Mouse (Mus musculus): ENCODE data around the gene B3gnt8. TPM values are rescaled to one million over a fixed set of nuclear protein-coding genes. Genes with fewer than 3 reads are reported as not detected.
"Not testable (repeated sequence)": the region's sequence is repeated elsewhere in the genome, so short reads cannot be mapped to it uniquely, and the experiment has no call there.

The B3gnt8 gene
- 54.8 and 71.5 TPM in 2 replicates for polyA plus RNA-seq (2012; rRNA removed)

DNA sequence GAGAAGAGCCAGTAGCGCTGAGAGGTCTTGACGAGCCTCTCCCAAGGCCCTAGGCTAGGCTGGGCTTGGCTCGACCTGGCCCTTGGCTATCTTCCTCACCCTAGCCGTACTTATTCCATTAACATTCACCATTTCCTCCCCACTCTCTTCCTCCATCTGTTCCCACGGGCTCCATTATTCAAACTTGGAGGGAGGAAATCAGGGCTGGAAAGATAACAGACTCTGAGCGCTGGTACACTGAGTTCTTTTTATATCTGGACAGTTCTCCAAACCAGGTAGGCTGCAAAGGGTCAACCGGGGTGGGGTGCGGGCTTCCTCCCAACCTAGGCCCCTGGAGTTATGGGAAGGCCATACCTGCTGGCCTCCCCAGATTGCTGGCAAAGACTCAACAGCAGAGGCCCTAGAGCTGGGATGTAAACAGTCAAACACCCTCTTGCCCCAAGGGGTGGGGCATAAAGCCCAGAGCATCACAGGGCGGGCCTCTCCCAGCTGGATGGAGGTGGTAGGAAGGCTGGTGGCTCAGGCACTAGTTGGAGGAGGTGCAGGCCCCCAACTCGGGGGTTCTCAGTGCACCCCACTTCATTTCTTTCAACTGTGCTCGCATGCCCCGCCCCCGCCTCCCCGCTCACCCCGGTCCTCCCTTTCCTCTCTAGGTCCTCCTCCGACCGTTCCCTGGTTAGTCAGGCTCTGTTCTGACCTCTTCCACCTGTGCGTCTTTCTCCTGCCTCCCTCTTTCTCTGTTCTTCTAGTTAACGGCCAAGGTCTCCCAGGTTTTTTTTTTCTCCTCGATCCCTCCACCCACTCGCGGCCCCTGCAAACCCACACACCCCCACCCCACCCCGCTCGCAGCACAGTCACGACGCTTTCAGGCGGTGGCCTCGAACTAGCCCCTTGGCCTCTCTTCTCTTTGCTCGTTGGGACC, at the start of gene B3gnt8:
B3gnt8 (plus strand) TSS at position 146 of the 922 bp plus-strand sequence.
- peak in 1 of 2 experiments; percentile 56 for DNase-seq (ENCODE audit: low read depth in 1 of 2, low spot score in 2 of 2)
- Histone ChIP-seq H3K27me3 (ENCODE audit: control insufficient read depth, insufficient read depth, low read length) (no peaks in the 10 kb centered on the region), H3K4me1 (ENCODE audit: control insufficient read depth, insufficient read depth, insufficient read length) (peaks cover 21% of the 10 kb centered on the region), H3K27ac (ENCODE audit: insufficient read depth, low read length) (peak within 1 kb of the TSS; percentile 79), H3K4me3 (ENCODE audit: extremely low read depth, insufficient read depth, insufficient read length) (peak within 1 kb of the TSS; percentile 63), H3K36me3 (ENCODE audit: control insufficient read depth, insufficient read depth, low read length) (peaks cover 40% of the 10 kb centered on the region)
- no peak for TF ChIP-seq CTCF (IDR thresholded peaks at IDR 0.05; ENCODE audit: extremely low read depth, insufficient read depth, insufficient read length, insufficient replicate concordance)
- no peak for TF ChIP-seq POLR2A (IDR thresholded peaks at IDR 0.05; ENCODE audit: low read depth, low read length)
- WGBS: 21% methylated on average over 29 of the region's 29 CpGs

DNA sequence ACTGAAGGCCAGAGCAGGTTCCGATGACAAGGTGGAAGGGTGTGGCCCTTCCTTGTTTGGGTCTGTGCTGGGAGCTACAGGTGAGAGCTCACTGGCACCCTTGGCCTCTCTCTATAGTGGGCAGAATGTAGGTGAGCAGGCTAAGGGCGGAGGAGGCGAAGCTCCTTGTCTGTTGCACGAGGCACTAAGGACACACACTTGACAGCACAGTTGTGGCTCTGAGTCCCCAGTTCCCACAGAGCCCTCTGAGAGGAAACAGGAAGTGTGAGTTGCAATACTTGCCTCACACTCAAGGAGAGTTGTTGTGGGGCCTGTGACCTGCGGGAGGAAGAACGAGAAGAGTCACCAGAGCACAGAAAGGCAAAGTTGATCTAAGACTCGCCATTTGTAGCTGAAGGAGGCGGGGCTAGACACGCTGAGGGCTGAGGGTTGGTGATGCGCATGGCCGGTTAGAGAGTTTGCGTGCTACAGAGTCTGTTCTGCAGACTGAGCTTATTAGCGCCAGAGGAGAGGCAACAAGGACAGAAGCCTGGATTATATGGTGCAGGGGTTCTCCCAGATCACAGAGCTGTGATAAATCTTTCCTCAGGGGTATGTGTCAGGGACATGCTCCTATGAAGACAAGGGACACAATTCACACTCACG, 49.5 kb upstream of the B3gnt8 start:
- peak overlapping the region; percentile 96 for H3K27ac ChIP-seq (ENCODE audit: insufficient read depth, low read length)

DNA sequence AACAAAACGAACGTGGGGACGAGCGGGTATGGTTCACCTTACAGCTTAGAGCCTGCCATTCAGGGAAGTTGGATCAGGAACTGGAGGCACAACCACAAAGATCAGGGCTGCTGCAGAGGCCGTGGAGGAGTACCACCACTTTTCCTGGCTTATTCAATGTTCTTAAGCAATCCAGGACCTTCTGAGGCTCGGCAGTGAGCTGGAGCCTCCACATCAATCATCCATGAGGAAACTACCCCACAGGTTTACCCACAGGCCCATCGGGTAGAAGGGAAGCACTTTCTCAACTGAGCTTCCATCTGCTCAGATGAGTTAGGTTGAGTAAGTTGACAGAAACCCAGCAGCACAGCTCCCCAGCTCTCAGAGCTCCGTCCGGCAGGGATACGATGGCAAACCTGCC, 47.0 kb upstream of the B3gnt8 start:
- Histone ChIP-seq H3K27ac (ENCODE audit: insufficient read depth, low read length) (no peak overlapping the region), H3K4me1 (ENCODE audit: control insufficient read depth, insufficient read depth, insufficient read length) (peaks cover 24% of the 10 kb centered on the region; the same call in 1 of the 2 replicates), H3K27me3 (ENCODE audit: control insufficient read depth, insufficient read depth, low read length) (no peaks in the 10 kb centered on the region), H3K4me3 (ENCODE audit: extremely low read depth, insufficient read depth, insufficient read length) (no peak overlapping the region), H3K36me3 (ENCODE audit: control insufficient read depth, insufficient read depth, low read length) (no peaks in the 10 kb centered on the region)
- TF ChIP-seq CTCF (IDR thresholded peaks at IDR 0.05; ENCODE audit: extremely low read depth, insufficient read depth, insufficient read length, insufficient replicate concordance) (no peak), POLR2A (IDR thresholded peaks at IDR 0.05; ENCODE audit: low read depth, low read length) (no peak)
- no peak for DNase-seq (ENCODE audit: low read depth in 1 of 2, low spot score in 2 of 2)
- WGBS: 81% methylated on average over 10 of the region's 10 CpGs

More for the DNA sequence above, 49.5 kb upstream of the B3gnt8 start:
- H3K27me3 ChIP-seq (ENCODE audit: control insufficient read depth, insufficient read depth, low read length); H3K4me3 ChIP-seq (ENCODE audit: extremely low read depth, insufficient read depth, insufficient read length); H3K36me3 ChIP-seq (ENCODE audit: control insufficient read depth, insufficient read depth, low read length): not testable (repeated sequence)
- 21% methylated on average over 14 of the region's 14 CpGs for WGBS
- H3K4me1 ChIP-seq (ENCODE audit: control insufficient read depth, insufficient read depth, insufficient read length): peaks cover 24% of the 10 kb centered on the region; the same call in 1 of the 2 replicates
- DNase-seq (ENCODE audit: low read depth in 1 of 2, low spot score in 2 of 2): peak; percentile 55 to 78

DNA sequence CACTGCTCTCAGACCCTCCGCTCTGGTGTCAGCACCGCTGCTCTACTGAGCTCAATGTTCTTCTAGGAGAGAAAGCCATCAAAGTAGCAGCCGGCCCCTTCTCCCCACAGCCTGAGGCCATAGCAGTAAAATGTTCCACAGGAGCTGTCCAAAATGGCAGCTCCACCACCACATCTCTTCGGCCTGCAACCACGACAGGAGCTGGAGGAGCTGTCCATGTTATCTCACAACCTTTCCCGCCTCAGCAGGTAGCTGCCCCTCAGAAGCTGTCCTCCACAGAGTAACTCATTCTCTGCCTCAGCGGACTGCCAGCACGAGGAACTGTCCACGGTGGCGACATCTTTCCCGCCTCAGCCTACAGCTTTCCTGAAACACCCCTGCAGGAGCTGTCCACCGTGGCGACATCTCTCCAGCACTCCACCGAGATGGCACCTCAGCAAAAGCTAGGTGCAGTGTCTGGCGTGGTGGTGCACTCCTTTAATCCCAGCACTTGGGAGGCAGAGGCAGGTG, 44.1 kb upstream of the B3gnt8 start:
- no peak for TF ChIP-seq POLR2A (IDR thresholded peaks at IDR 0.05; ENCODE audit: low read depth, low read length)
- TF ChIP-seq CTCF (IDR thresholded peaks at IDR 0.05; ENCODE audit: extremely low read depth, insufficient read depth, insufficient read length, insufficient replicate concordance): no peak
- WGBS: 91% methylated on average over 15 of the region's 15 CpGs
- DNase-seq (ENCODE audit: low read depth in 1 of 2, low spot score in 2 of 2): no peak
- H3K27ac ChIP-seq (ENCODE audit: insufficient read depth, low read length): no peak overlapping the region
- no peaks in the 10 kb centered on the region for H3K27me3 ChIP-seq (ENCODE audit: control insufficient read depth, insufficient read depth, low read length)
- no peaks in the 10 kb centered on the region for H3K36me3 ChIP-seq (ENCODE audit: control insufficient read depth, insufficient read depth, low read length)
- no peak overlapping the region for H3K4me3 ChIP-seq (ENCODE audit: extremely low read depth, insufficient read depth, insufficient read length)
- H3K4me1 ChIP-seq (ENCODE audit: control insufficient read depth, insufficient read depth, insufficient read length): peaks cover 22% of the 10 kb centered on the region; the same call in 1 of the 2 replicates

DNA sequence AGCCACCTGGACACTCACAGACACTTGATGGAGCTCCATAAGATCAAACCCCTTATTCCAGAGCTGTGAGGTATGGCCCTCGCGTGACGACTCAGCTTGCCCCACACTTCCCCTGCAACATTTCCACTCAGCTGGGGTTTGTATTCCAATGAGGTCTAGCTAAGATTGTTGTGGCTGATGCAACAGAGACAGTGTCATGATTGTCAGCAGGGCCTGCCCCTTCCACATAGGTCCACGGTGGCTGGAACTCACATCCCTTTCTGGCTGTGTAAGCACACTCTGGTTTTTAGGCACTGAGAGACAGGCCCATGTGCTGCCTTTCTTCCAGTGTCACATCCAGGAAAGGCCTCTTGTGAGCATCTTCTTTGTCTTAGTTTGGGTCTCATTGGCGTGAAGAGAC, 41.8 kb upstream of the B3gnt8 start:
- WGBS: 79% methylated on average over 5 of the region's 5 CpGs
- no peak for DNase-seq (ENCODE audit: low read depth in 1 of 2, low spot score in 2 of 2)
- Histone ChIP-seq H3K4me1 (ENCODE audit: control insufficient read depth, insufficient read depth, insufficient read length) (peaks cover 14% of the 10 kb centered on the region; the same call in 1 of the 2 replicates), H3K36me3 (ENCODE audit: control insufficient read depth, insufficient read depth, low read length) (no peaks in the 10 kb centered on the region), H3K27me3 (ENCODE audit: control insufficient read depth, insufficient read depth, low read length) (no peaks in the 10 kb centered on the region), H3K4me3 (ENCODE audit: extremely low read depth, insufficient read depth, insufficient read length) (no peak overlapping the region), H3K27ac (ENCODE audit: insufficient read depth, low read length) (no peak overlapping the region)
- TF ChIP-seq POLR2A (IDR thresholded peaks at IDR 0.05; ENCODE audit: low read depth, low read length): no peak
- no peak for TF ChIP-seq CTCF (IDR thresholded peaks at IDR 0.05; ENCODE audit: extremely low read depth, insufficient read depth, insufficient read length, insufficient replicate concordance)

DNA sequence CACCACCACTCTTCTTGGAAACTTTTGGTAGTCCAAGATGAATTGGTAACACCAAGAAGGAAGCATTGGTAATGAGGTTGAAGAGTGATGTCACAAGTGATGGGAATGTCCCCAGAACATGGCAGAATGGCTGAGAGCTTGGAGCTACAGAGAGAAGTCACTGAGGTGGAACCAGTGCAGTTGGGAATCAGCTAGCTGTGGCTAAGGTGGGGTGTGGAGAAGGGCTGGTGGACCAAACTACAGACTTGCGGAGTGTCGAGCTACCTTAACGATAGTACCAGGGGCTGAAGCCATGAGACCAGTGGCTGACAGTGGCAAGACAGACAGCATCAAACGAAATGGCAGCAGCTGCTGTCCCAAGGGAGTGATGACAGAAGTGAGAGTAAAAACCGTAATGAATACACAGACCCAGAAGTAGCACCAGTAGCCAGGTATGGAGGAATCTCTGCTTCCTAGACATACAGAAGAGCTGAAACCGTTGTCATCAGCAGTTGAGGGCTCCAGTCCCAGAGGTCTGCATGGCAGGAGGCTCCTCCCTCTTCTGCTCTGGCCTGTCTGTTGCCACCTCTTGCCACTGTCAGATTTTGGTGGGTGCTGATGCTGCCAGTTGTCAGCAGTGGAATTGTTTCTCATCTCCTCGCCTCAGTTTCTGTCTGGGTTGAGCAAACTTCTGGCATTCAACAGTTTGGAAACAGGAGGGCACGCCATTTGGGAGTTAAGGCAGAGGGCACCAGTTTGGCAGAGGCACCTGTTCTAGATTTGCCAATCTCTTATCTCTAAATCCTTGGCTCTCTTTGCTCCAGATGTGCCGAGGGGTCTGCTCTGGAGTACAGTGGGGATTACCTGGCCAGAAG, 40.9 kb upstream of the B3gnt8 start:
- no peak overlapping the region for H3K4me3 ChIP-seq (ENCODE audit: extremely low read depth, insufficient read depth, insufficient read length)
- no peak overlapping the region for H3K27ac ChIP-seq (ENCODE audit: insufficient read depth, low read length)
- TF ChIP-seq POLR2A (IDR thresholded peaks at IDR 0.05; ENCODE audit: low read depth, low read length) (no peak), CTCF (IDR thresholded peaks at IDR 0.05; ENCODE audit: extremely low read depth, insufficient read depth, insufficient read length, insufficient replicate concordance) (no peak)
- DNase-seq (ENCODE audit: low read depth in 1 of 2, low spot score in 2 of 2): peak; percentile 36 to 47
- H3K36me3 ChIP-seq (ENCODE audit: control insufficient read depth, insufficient read depth, low read length): no peaks in the 10 kb centered on the region
- WGBS: 52% methylated on average over 9 of the region's 9 CpGs
- H3K4me1 ChIP-seq (ENCODE audit: control insufficient read depth, insufficient read depth, insufficient read length): peaks cover 14% of the 10 kb centered on the region; the same call in 1 of the 2 replicates
- H3K27me3 ChIP-seq (ENCODE audit: control insufficient read depth, insufficient read depth, low read length): no peaks in the 10 kb centered on the region
